In genomic region chr1:134513312-134513860, GRCm38 (mm10) we compare ENCODE assay signal across 8 mouse cellular contexts. TPM values are rescaled to one million over a fixed set of nuclear protein-coding genes. Genes with fewer than 3 reads are reported as not detected.
DNase-seq lines count a peak whose midpoint lies in the region; ATAC-seq lines count a peak whose summit lies in the region.

No protein-coding gene starts in this region.

- no peak for ATAC-seq in limb, embryonic 12.5 days (ENCODE audit: insufficient number of reproducible peaks, insufficient read depth, low FRiP score, low TSS enrichment, low read depth)
- ATAC-seq in midbrain, embryonic 12.5 days (ENCODE audit: low FRiP score, low read depth) = peak; percentile 56; the same call in 1 of the 2 replicates

- no peak overlapping the region for H3K27ac ChIP-seq in limb, embryonic 12.5 days
- no peak overlapping the region for H3K27ac ChIP-seq in midbrain, embryonic 12.5 days (replicated peaks)

- peak overlapping the region; percentile 78 for H3K4me2 ChIP-seq in limb, embryonic 12.5 days
- peak overlapping the region; percentile 71 for H3K4me2 ChIP-seq in midbrain, embryonic 12.5 days (replicated peaks)

- peak overlapping the region; percentile 51; the same call in 1 of the 2 replicates for H3K9ac ChIP-seq in limb, embryonic 12.5 days (replicated peaks)
- peak overlapping the region; percentile 56 for H3K9ac ChIP-seq in midbrain, embryonic 12.5 days (replicated peaks)

- peak; percentile 26 to 44 for DNase-seq in heart, adult 18-20 months
- no peak for DNase-seq in heart, adult 9 months (ENCODE audit: low spot score in 2 of 2)
- DNase-seq in embryo, embryonic 9.5 days (ENCODE audit: extremely low spot score) = peak; percentile 52
- DNase-seq in heart, postnatal 10 days = peak; percentile 35 to 46
- DNase-seq in urinary bladder, postnatal 25 days (ENCODE audit: low spot score) = peak; percentile 54
- DNase-seq in layer of hippocampus, adult 18-20 months (ENCODE audit: low spot score in 2 of 2) = no peak

- intact Hi-C loops in heart, postnatal 10 days (cut with DNase I) = no loop called here

- peaks cover 38% of the 10 kb centered on the region for H3K27me3 ChIP-seq in limb, embryonic 12.5 days
- peaks cover 39% of the 10 kb centered on the region for H3K27me3 ChIP-seq in midbrain, embryonic 12.5 days

- H3K4me1 ChIP-seq in limb, embryonic 12.5 days (replicated peaks) = peaks cover 31% of the 10 kb centered on the region
- peaks cover 27% of the 10 kb centered on the region for H3K4me1 ChIP-seq in midbrain, embryonic 12.5 days

- H3K36me3 ChIP-seq in limb, embryonic 12.5 days = peaks cover 7% of the 10 kb centered on the region
- no peaks in the 10 kb centered on the region for H3K36me3 ChIP-seq in midbrain, embryonic 12.5 days

- peak overlapping the region; percentile 44 for H3K4me3 ChIP-seq in limb, embryonic 12.5 days (replicated peaks)
- H3K4me3 ChIP-seq in midbrain, embryonic 12.5 days = peak overlapping the region; percentile 43

- no peaks in the 10 kb centered on the region for H3K9me3 ChIP-seq in limb, embryonic 12.5 days
- no peaks in the 10 kb centered on the region for H3K9me3 ChIP-seq in midbrain, embryonic 12.5 days

- WGBS in limb, embryonic 12.5 days = 2% methylated on average over 38 of the region's 38 CpGs
- under 1% methylated on average over 38 of the region's 38 CpGs for WGBS in midbrain, embryonic 12.5 days

RNA-seq across cellular contexts. Expression of gene Rabif, which starts 18.9 kb away (rescaled TPM):
- total RNA-seq in heart, adult 18-20 months (2021) = 1 to 10 TPM; 8.0 to 9.7 TPM
- 10 to 100 TPM; 11.6 to 12.8 TPM for total RNA-seq in heart, postnatal 10 days (2021)
- 32.6 and 34.1 TPM in 2 replicates for polyA plus RNA-seq in limb, embryonic 12.5 days (2016; fragmentation: Nextera tagmentation; extraction: Ambion mirVana)
- 42.6 and 45.6 TPM in 2 replicates for polyA plus RNA-seq in midbrain, embryonic 12.5 days (2016; fragmentation: Nextera tagmentation; extraction: Ambion mirVana)
- 10 to 100 TPM; 22.3 to 25.3 TPM for total RNA-seq in layer of hippocampus, adult 18-20 months (2021)

RNA-seq across cellular contexts. Expression of gene Mgat4e, which starts 36.1 kb away (rescaled TPM):
- not detected for total RNA-seq in heart, adult 18-20 months (2021)
- not detected for total RNA-seq in heart, postnatal 10 days (2021)
- not detected in 2 replicates for polyA plus RNA-seq in limb, embryonic 12.5 days (2016; fragmentation: Nextera tagmentation; extraction: Ambion mirVana)
- not detected in 2 replicates for polyA plus RNA-seq in midbrain, embryonic 12.5 days (2016; fragmentation: Nextera tagmentation; extraction: Ambion mirVana)
- total RNA-seq in layer of hippocampus, adult 18-20 months (2021) = under 1 TPM in 1 of 2 experiments, not detected in 1; 0.22 TPM

RNA-seq across cellular contexts. Expression of gene Kdm5b, which starts 46.6 kb away (rescaled TPM):
- total RNA-seq in heart, adult 18-20 months (2021) = 10 to 100 TPM; 10.6 to 11.3 TPM
- total RNA-seq in heart, postnatal 10 days (2021) = 10 to 100 TPM; 27.6 to 34.5 TPM
- 105 and 111 TPM in 2 replicates for polyA plus RNA-seq in limb, embryonic 12.5 days (2016; fragmentation: Nextera tagmentation; extraction: Ambion mirVana)
- polyA plus RNA-seq in midbrain, embryonic 12.5 days (2016; fragmentation: Nextera tagmentation; extraction: Ambion mirVana) = 102 and 111 TPM in 2 replicates
- total RNA-seq in layer of hippocampus, adult 18-20 months (2021) = 10 to 100 TPM; 67.4 to 70.5 TPM

RNA-seq across cellular contexts. Expression of gene Klhl12, which starts 58.1 kb away (rescaled TPM):
- total RNA-seq in heart, adult 18-20 months (2021) = 10 to 100 TPM; 22.5 to 22.8 TPM
- total RNA-seq in heart, postnatal 10 days (2021) = 10 to 100 TPM; 18.3 to 19.6 TPM
- 35.0 and 37.8 TPM in 2 replicates for polyA plus RNA-seq in limb, embryonic 12.5 days (2016; fragmentation: Nextera tagmentation; extraction: Ambion mirVana)
- polyA plus RNA-seq in midbrain, embryonic 12.5 days (2016; fragmentation: Nextera tagmentation; extraction: Ambion mirVana) = 31.3 and 32.7 TPM in 2 replicates
- 10 to 100 TPM; 40.7 to 44.8 TPM for total RNA-seq in layer of hippocampus, adult 18-20 months (2021)

Comparison
In these comparisons a context has a peak if more than half of its experiments do, and no peak if none do; other contexts are left out.
1. DNase-seq: peak in heart, adult 18-20 months (2 of 2), embryo, embryonic 9.5 days (single experiment), heart, postnatal 10 days (2 of 2) and urinary bladder, postnatal 25 days (single experiment); none in heart, adult 9 months (0 of 2) and layer of hippocampus, adult 18-20 months (0 of 2).